Mouse (Mus musculus): ENCODE data around the gene Ppp6r1. TPM values are rescaled to one million over a fixed set of nuclear protein-coding genes. Genes with fewer than 3 reads are reported as not detected.

Ppp6r1 gene
- total RNA-seq (2022), result 100 to 1,000 TPM; 130 to 139 (median 134) TPM

DNA sequence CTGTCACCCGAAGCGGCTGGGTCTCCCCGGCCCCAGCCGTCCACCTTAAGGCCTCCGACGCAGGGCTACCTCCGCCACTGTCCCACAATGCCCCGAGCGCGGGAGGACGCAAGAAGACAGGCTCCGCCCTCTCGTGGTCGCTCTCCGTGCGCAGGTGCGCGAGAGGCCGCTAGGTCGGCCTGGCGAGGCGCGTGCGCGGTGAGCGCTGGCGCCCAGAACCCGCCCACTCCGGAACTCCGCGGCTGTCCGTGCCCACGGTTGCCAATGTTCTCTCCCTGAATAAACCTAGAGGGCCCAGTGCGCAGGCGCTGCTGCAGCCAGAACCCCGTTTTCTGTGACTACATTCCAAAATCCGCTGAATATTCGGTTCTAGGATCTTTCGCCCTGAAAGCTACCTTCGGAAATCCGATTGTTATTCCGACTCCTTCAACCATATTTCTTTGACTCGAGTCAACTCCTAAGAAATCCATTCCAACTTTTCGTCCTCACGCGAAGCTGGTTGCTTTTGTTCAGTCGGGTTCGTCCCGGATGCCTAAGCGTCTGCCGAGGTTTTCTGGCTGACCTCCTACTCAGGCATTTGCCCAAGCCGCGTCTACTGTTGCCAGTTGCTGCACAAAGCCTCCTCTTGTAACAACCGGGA, at the start of gene Ppp6r1:
TSS of gene Ppp6r1 (minus strand) at position 108 of the 640 bp plus-strand sequence.
- peak; percentile 97 for DNase-seq (ENCODE audit: low spot score in 2 of 2)

DNA sequence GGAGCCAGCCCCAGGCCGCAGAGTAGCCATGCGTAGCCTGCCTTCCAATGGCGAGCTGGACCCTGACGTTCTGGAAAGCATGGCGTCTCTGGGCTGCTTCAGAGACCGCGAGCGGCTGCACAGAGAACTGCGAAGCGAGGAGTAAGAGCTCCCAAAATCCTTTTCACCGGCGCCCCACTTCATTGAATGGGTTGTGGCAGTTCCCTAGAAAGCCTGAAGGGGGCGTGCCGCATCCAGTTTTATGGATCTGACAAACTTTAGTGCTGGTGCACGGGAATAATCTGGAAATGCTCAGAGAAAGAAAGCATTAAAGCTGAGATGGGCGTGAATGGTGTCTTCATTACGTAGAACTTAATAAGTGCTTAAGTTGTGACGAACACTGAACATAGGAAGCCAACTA, 46.3 kb upstream of the Ppp6r1 start:
- DNase-seq (ENCODE audit: low spot score in 2 of 2), result no peak

- DNase-seq (ENCODE audit: low spot score in 2 of 2), result no peak
These were observed 44.4 kb upstream of the Ppp6r1 start for GRCm38 (mm10) chr7:4703195-4703594.

DNA sequence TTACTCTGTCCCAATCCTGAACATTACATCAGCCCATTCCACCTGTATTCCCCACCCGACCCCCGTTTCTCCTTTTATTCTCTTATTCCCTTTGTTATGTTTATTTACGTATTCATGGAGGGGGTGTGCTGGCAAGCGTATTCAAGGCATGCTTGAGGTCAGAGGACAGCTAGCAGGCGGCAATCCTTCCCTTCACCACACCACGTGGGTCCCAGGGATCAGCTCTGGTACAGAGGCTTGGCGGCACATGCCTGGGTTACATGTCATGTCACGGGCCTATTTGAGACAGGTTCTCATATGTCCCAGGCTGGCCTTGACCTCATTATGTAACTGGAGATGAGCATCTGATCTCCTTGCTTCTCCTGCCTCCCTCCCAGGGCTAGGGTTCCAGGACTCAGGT, 43.5 kb upstream of the Ppp6r1 start:
- DNase-seq (ENCODE audit: low spot score in 2 of 2), result no peak

GRCm38 (mm10) chr7:4693004-4693403, 34.2 kb upstream of the Ppp6r1 start:
- DNase-seq (ENCODE audit: low spot score in 2 of 2), result no peak

GRCm38 (mm10) chr7:4690951-4691653, 32.3 kb upstream of the Ppp6r1 start:
- no peak for DNase-seq (ENCODE audit: low spot score in 2 of 2)

GRCm38 (mm10) chr7:4690387-4690786, 31.6 kb upstream of the Ppp6r1 start, which contains the start of gene Brsk1:
Brsk1 (plus strand) TSS chr7:4690604.
- DNase-seq (ENCODE audit: low spot score in 2 of 2), result peak; percentile 77 to 81

DNA sequence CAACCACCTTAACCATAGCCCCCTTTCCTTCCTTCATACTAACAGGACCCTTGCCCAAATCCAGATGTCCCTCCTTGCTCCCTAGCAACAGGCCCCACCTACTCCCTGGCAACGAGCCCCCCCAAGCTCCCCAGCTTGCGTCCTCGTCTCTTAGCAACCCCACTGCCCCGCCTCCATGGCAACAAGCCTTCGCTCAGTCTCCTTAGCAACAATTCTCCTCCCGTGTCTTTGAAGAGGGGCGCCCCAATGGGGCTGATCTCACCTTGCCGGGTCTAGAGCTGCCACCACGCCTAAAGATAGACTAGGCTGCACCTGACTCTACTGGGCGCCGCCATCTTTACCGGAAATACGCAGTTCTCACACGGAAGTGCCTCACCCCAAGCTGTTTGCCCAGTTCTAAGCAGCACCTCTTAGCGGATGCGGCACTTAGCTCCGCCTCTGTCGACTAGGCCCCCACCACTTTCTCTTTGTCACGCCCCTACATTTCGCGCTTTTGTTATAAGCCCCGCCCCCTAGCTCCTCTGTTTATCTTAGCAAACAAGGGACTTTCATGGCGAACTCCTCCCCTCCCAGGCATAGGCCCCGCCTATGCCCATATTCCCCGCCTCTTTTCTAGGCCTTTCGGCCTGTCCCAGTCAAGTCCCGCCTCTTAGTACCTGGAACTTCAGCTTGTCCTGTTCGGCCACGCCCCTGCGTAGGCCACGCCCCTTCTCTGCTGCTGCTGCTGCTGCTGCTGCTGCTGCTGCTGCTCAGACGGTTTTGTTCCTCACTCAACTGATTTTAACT, 26.0 kb upstream of the Ppp6r1 start, which contains the start of gene Hspbp1:
TSS of gene Hspbp1 (minus strand) at position 437 of the 786 bp plus-strand sequence.
- DNase-seq (ENCODE audit: low spot score in 2 of 2), result peak; percentile 93 to 95

DNA sequence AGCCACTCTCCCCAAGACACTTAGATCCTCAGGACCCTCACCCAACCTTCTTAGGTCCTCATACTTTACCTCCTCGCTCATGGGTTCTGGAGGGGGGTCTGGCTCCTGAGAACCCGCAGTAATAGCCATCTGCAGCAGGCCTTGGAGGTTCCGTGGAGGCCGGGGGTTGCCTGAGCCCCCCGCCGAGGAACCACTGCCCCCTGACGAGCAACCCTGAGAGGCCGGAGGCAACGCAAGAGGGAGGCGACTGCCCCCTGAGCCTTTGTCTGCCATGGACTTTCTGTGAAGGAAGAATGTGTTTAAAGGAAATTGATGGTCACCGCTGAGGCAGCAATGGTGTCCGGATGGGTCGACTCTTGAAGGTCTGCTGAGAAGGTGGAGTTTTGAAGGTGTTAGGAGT, 25.4 kb upstream of the Ppp6r1 start:
- DNase-seq (ENCODE audit: low spot score in 2 of 2), result no peak

DNA sequence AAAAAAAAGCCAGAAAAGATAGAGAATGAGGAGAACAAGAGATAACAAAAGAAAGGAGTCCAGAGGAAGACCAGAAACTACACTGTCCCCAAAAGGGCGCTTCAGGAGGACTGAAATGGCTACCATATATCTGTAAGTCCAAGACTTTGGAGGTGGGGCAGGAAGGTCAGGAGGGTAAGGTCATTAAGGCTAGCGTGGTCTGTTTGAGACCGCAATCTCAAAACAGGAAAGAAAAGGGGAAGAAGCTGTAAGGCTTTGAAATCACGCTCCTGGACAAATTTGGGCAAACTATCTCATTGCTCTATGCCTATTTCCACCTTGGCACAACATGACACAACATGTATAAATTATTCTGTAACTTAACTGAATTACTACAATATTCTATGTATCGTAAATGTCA, 24.5 kb upstream of the Ppp6r1 start:
- DNase-seq (ENCODE audit: low spot score in 2 of 2), result no peak

GRCm38 (mm10) chr7:4675200-4675599, 16.4 kb upstream of the Ppp6r1 start:
- DNase-seq (ENCODE audit: low spot score in 2 of 2), result no peak

DNA sequence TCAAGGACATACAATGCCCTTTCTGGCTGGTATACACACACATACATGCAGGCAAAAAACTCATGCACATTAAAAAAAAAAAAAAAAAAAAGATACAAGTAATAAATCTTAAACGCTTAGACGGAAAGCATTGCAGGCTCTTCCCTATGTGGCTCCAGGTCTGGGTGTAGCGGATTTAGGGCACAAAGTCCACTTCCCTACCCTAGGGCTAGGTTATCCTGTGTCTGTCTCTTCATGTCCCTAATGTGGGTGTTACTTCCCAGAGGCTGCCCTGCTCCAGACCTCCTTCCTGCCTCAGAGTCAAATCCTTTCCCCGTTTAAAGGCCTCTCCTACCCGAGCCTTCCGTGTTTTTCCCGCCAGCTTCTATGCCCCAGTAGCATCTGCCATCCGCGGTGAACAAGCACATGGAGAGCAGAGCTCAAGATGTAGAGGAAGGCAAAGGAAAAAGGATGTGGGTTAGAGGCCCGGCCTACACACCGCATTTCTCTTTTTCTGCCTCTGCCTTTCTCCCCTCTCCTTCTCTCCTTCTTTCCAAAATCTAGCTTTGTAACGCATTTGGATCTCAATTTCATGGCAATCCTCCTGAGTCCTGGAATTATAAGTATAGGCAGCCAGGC, 15.4 kb upstream of the Ppp6r1 start:
- DNase-seq (ENCODE audit: low spot score in 2 of 2), result no peak

DNA sequence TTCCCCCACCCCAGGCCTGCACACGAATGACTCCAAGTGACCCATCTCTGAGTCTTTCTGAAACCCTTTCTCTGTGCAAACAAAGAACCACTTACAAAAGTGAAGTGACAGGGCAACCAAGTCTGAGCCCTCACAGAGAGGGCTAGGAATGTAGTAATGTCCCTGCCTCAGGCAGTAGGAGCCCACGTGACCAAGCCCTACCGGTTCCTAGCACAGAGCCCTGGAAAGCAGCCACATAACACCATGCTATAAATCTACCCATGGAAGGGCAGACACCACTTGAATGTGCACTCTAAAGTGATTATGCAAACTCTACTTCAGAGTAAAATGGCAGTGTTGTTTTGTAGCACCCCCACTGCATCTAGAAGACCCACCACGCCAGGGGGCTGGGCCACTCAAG, 13.1 kb upstream of the Ppp6r1 start:
- DNase-seq (ENCODE audit: low spot score in 2 of 2), result no peak

DNA sequence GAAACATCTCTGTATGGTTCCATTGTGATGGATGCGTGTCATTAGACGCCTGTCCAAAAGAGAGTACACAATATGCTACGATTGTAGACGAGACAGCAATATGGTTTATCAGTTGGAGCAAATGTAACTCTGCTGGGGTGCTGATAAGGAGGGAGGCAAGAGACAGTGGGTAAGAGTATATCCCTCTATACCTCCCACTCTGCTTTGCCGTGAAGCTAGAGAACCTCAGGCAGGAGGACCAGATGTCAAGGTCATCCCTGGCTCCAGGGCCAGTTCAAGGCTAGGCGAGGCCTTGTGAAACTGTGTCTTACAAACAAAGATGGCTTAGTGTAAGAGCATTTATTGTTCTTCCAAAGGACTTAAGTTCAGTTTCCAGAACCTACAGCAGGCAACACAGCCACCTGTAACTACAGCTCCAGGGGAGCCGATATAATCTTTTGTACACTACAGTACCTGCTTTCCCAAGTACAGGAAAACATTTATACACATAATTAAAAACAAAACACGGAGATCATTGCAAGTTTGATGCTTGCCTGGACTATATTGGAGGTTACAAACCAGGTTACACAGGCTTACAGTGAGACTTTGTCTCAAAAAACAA, 11.9 kb upstream of the Ppp6r1 start:
- DNase-seq (ENCODE audit: low spot score in 2 of 2), result no peak

DNA sequence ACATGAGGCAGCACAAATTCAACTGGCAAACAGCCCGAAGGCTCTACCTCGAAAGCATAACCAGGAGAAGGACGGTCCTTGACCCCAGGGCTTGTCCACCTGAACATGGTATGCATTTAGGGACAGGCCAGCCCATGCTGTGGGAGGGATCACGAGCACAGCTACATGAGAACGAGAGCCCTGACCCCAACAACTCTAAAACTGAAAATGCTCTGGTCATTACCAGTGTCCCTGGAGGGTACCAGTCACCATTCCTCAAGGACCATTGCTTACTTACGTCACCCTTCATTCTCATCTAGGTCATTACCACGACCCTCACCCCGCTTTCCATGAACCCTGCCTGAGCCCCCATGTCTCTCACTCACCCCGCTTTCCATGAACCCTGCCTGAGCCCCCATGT, 10.3 kb upstream of the Ppp6r1 start:
- no peak for DNase-seq (ENCODE audit: low spot score in 2 of 2)

- no peak for DNase-seq (ENCODE audit: low spot score in 2 of 2)
These were observed 9.7 kb upstream of the Ppp6r1 start for GRCm38 (mm10) chr7:4668506-4668905.

- no peak for DNase-seq (ENCODE audit: low spot score in 2 of 2)
These were observed 8.1 kb upstream of the Ppp6r1 start for GRCm38 (mm10) chr7:4666871-4667270.

DNA sequence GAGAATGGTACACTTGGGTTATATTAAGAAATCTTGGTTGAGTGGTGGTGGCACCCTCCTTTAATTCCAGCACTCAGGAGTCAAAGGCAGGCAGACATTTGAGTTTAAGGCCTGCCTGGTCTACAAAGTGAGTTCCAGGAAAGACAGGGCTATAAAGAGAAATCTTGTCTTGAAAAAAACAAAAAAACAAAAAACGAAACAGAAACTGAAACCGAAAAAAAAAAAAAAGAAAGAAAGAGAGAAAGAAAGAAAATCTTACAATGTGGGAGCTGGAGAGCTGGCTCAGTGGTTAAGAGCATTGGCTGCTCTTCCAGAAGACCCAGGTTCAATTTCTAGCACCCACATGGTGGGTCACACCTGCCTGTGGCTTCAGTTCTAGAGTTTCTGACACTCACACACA, 4.9 kb upstream of the Ppp6r1 start:
- no peak for DNase-seq (ENCODE audit: low spot score in 2 of 2)

- no peak for DNase-seq (ENCODE audit: low spot score in 2 of 2)
These were observed 4.4 kb upstream of the Ppp6r1 start for GRCm38 (mm10) chr7:4663179-4663578.

- no peak for DNase-seq (ENCODE audit: low spot score in 2 of 2)
These were observed 1.2 kb upstream of the Ppp6r1 start for GRCm38 (mm10) chr7:4659911-4660443.

Data from layer of hippocampus, adult 8-10 months (tissue).